Mouse (Mus musculus) thymus, adult 18-20 months (tissue): Measurements from ENCODE around the gene Serf2.
A peak's percentile ranks its signal among the peaks of the same experiment; 100 is the strongest.

Experiments
- DNase-seq, 2 experiments: peaks; one replicate each; pipeline ENCODE4 v3.0.0; 2022; ENCODE audit warnings: mixed read lengths in 2 of 2

Gene Serf2

GRCm38 (mm10) chr2:121448739-121449535, at the start of gene Serf2:
TSS of gene Serf2 (plus strand) at chr2:121449195.
- DNase-seq = peak; percentile 99

DNA sequence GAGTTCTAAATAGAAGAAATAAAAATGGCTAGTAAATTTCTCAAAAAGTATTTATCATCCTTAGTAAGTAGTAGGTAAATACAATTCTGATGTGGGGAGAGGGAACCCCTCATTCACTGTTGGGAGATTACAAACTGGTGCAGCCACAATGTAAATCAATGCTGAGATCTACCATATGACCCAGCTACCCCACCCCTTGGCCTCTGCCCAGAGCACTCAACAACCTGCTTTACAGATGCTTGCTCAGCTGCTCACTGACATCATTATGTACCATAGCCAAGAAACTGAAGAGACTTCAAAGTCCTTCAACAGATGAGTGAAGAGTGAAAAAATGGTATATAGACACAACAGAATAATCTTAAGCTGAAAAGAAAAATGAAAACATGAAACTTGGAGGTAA, 45.7 kb upstream of the Serf2 start:
- no peak for DNase-seq

- DNase-seq = peak; percentile 3 to 19
Measured at GRCm38 (mm10) chr2:121408160-121408559, 40.8 kb upstream of the Serf2 start.

- DNase-seq = peak in 1 of 2 experiments; percentile 1
Measured at GRCm38 (mm10) chr2:121412843-121413386, 36.1 kb upstream of the Serf2 start.

DNA sequence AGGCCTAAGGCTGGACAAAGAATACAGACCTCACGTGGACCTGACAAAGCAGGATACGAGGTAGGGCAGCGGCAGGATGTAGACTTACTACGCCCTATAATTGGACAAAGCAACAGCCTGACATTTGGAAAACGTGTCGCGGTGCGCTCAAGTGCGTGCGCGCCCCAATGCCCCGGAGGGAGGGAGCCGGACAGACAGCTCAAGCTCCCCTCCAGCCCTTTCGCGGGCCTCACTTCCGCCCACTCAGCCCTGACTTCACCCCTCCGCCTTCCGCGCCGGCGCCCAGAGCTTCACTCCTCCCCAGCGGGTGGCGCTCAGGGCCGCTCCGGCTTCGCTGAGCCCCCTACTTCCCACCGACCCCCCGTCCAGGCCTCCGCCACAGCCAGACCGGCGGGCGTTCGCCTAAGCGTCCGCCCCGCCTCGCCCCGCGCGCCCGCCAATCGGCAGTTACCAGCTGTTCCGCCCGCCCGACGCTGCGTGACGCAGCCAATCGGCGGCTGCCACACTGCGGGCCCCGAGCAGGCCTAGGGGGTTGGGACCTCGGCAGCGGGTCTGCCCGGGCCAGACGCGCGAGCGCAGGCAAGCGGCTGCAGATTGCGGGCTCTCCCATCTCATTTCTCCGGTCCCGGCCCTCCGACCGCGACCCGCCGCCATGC, 35.5 kb upstream of the Serf2 start, which contains the start of the genes Pdia3 and Catsper2:
Gene Pdia3 (plus strand): TSS at position 389 of the 656 bp plus-strand sequence.
Gene Catsper2 (minus strand): TSS at position 406 of the 656 bp plus-strand sequence.
- DNase-seq = peak; percentile 95

- DNase-seq = peak; percentile 40 to 51
Measured at GRCm38 (mm10) chr2:121414139-121414685, 34.8 kb upstream of the Serf2 start.

DNA sequence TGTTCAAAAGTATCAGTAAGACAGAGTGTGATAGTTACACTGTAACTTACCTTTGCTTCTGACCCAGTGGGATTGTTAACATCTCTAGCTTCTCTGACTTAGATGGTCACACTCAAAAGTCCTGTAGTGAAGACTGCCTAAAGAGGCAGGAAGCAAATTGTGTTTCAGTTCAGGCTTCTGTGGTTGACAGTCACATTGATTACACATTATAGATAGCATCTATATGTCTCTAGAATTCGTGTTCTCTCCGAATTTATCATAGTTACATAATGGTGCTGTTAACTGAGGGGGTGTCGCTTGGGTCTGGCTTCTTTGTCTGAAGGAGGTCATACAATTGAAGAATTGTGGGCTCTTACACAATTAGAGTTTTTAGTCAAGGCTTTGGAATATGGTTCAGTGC, 33.9 kb upstream of the Serf2 start:
- DNase-seq = no peak

GRCm38 (mm10) chr2:121415591-121415990, 33.4 kb upstream of the Serf2 start:
- DNase-seq = no peak

DNA sequence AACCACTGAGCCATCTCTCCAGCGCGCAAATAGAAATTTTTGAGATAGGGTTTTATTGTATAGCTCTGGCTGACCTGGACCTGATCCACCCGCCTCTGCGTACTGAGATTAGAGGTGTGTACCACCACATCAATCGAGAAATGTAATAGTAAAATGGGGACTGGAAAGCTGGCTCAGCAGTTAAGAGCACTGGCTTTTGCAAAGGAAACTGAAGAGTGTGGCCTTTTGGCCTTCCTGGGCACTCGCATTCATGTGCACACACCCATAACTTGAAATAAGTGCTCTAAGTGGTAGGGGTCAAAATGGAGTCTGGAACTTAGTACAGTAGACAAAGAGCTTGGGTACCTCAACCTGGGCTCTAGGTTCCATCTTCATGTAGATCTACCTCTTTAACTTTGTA, 32.6 kb upstream of the Serf2 start:
- no peak for DNase-seq

- no peak for DNase-seq
Measured at GRCm38 (mm10) chr2:121418476-121418875, 30.5 kb upstream of the Serf2 start.

DNA sequence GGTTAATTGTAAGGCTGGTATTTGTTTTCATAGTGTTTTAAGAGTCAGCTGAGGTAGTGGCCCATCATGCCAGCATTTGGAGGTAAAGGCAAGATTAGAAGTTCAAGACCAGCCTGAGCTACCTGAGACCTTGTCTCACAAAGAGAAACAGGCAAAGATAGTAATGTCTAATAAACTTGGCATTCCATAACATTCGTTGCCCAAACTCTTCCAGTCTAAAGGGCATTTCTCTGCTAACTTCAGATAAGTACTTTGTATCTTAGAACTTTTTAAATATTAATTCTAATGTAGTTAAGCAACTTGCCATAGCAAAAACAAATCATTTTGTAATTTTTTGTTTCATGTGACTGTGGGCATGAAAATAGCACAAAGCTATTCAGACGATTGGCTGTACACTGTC, 25.8 kb upstream of the Serf2 start:
- DNase-seq = no peak

DNA sequence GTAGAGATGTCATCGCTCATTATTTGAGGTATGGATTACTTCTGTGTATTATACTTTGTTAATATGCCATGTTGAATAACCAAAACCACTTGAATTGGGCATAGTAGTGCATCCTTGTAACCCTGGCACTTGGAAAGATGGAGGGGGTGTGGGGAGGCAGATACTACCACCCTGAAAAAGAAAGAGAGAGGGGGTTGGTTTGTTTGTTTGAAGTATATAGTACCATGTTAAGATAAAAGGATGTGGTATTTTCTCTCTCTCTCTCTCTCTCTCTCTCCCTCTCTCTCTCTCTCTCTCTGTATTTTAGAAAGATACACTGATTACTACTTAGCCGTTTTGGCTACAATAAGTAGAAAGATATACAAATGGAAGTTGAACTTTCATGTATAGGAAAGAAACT, 23.1 kb upstream of the Serf2 start:
- DNase-seq = no peak

GRCm38 (mm10) chr2:121434854-121435253, 14.1 kb upstream of the Serf2 start:
- DNase-seq = no peak

DNA sequence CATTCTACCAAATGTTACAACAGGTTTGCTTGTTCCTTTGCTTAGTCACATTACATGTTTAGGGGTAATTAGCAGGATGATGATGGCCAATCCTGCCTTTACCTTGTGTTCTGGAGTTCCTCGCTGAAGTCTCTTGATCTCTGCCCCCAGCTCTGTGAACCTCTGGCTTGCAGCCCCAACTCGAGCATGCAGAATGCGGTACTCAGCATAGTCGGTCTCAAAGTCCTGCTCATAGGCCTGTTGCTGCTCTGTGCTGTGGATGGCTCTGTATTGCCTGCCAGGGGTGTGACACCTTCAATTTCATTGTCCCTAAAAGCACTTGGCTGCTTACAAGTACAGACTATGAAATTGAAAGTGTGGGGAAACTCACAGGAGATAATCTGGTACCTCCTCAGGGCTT, 9.2 kb upstream of the Serf2 start:
- no peak for DNase-seq

- DNase-seq = no peak
Measured at GRCm38 (mm10) chr2:121440834-121441605, 8.0 kb upstream of the Serf2 start.

DNA sequence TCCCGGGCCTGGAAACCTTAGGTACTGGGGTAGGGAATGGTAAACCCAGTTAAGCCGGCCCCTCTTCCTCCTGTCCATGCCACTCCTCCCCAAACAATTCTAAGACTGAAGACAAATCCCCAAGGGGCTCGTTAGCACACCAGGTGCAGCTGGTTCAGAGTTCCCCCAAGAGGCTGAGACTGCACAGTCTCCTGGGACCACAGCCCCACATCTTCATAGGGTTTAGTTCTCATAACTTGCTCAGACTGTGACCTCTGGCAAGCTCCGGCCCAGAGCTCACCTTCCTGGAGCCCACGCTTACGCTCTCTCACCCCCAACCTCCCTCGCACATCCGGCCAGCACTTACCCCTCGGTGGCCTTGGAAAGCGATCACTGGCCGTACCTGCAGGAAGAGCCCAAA, 7.2 kb upstream of the Serf2 start:
- DNase-seq = peak in 1 of 2 experiments; percentile 15

DNA sequence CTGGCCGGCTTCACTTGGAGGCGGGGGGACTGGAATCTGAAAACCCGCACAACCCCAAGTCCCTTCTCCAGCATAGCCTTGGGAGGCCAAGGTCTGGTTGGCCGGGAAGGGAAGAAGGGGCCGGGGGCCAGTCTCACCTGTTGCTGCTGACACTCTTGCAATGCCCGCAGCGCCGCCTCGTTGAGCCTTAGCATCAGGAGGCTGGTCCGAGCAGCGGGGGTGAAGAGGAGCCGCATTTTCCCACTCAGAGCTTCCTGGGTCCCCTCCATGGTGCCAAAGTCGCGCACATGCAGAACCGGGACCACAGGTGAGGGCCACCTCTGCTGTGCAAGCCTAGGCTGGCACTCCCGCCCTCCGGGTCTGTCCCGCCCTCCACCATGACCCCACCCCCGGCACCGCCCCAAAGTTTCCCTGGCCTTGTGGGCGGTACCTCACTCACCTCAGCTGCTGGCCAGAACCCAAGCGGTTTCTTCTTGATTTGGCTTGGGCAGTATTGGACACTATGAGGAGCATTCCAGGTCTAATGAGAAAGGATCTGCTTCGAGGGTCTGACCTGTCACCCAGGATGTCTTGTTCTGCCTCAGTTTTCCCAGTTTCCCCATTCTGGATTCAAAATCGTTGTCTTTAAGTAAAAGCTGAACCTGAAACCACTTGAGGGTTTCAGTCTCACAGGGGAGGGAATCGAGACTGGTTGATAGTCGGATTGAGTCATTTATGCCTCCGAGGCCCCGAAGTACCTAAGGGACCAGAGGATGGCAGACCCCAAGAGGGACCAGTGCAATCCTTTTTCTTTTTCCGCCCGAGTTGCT, 6.5 kb upstream of the Serf2 start:
- peak; percentile 29 to 35 for DNase-seq

GRCm38 (mm10) chr2:121443068-121443349, 6.0 kb upstream of the Serf2 start:
- no peak for DNase-seq

GRCm38 (mm10) chr2:121444178-121444577, 4.8 kb upstream of the Serf2 start, which contains the start of gene Ell3:
TSS of gene Ell3 (minus strand) at chr2:121444278.
- DNase-seq = no peak

GRCm38 (mm10) chr2:121445117-121445516, 3.9 kb upstream of the Serf2 start:
- DNase-seq = no peak

DNA sequence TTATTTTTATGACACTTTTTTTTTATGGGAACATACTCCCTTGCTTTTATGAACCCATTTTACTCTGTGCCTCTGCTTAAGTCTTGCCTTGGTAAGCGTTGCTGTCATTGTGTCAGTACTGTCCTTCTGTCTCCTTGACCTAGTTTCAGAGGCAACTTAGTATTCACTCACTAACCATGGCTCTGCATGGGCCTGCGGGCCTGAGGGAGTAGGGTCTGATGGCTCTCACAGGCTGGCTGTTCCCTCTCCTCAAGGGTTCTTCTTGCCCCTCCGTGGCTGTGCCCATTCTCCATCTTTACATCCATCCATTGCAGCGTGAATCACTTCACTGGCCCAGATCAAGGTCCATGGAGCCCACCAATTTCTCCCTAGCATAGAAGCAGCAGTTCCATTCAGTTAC, 2.5 kb upstream of the Serf2 start:
- no peak for DNase-seq

GRCm38 (mm10) chr2:121447006-121447405, 2.0 kb upstream of the Serf2 start:
- no peak for DNase-seq
